In the genomic region with DNA sequence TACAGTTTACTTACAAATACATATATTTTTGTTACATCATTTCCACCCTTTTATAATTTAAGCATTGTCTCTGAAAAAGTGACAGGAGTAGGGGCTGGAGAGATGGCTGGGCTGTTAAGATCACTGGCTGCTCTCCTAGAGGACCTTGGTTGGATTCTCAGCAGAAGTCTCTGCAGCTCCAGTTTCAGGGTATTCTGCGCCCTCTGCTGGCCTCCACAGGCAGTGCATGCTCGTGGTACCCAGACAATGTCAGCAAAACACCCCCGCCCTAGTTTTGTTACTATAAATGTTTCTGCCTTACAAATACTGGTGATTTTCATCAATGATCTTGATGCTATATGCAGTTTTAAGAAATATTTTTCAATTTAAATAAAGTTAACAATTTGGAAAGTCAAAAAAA, we compare ENCODE assay signal across 9 mouse cellular contexts.
DNase-seq lines count a peak whose midpoint lies in the region; ATAC-seq lines count a peak whose summit lies in the region.
"Had no signal": no experiment of that assay in that cellular context is flagged by ENCODE, and none has a peak within 500 bp of the region (broad histone marks: within the 10 kb centered on the region; RNA-seq: fewer than 3 reads in every experiment).

No protein-coding gene starts in this region.

- ATAC-seq in forebrain, embryonic 13.5 days, result no peak
- ATAC-seq in neural tube, embryonic 15.5 days (ENCODE audit: low FRiP score), result no peak
- no peak for ATAC-seq in neural tube, embryonic 11.5 days (ENCODE audit: insufficient read depth, low FRiP score, low TSS enrichment)

- WGBS in forebrain, embryonic 10.5 days, result 52% methylated on average over 3 of the region's 3 CpGs
- WGBS in forebrain, embryonic 13.5 days, result 43% methylated on average over 3 of the region's 3 CpGs
- 44% methylated on average over 3 of the region's 3 CpGs for WGBS in neural tube, embryonic 15.5 days
- 47% methylated on average over 3 of the region's 3 CpGs for WGBS in neural tube, embryonic 11.5 days

- 0 out of 2 replicates have a peak, but pooled peaks cover 5% of the 10 kb centered on the region for H3K4me1 ChIP-seq in forebrain, embryonic 10.5 days
- no peaks in the 10 kb centered on the region for H3K4me1 ChIP-seq in forebrain, embryonic 13.5 days
- no peaks in the 10 kb centered on the region for H3K4me1 ChIP-seq in neural tube, embryonic 15.5 days
- H3K4me1 ChIP-seq in neural tube, embryonic 11.5 days (ENCODE audit: control insufficient read depth, insufficient read depth, low read length), result no peaks in the 10 kb centered on the region

- no peaks in the 10 kb centered on the region for H3K9me3 ChIP-seq in forebrain, embryonic 10.5 days
- H3K9me3 ChIP-seq in forebrain, embryonic 13.5 days (replicated peaks), result 0 out of 2 replicates have a peak, but pooled peaks cover 4% of the 10 kb centered on the region
- H3K9me3 ChIP-seq in neural tube, embryonic 15.5 days (replicated peaks), result no peaks in the 10 kb centered on the region
- no peaks in the 10 kb centered on the region for H3K9me3 ChIP-seq in neural tube, embryonic 11.5 days (ENCODE audit: control insufficient read depth, low read length)

- H3K4me3 ChIP-seq in forebrain, embryonic 10.5 days, result no peak overlapping the region
- H3K4me3 ChIP-seq in forebrain, embryonic 13.5 days, result no peak overlapping the region
- H3K4me3 ChIP-seq in neural tube, embryonic 15.5 days (replicated peaks), result no peak overlapping the region
- no peak overlapping the region for H3K4me3 ChIP-seq in neural tube, embryonic 11.5 days (ENCODE audit: low read depth, low read length)
- H3K4me3 ChIP-seq: heart, embryonic 13.5 days had no signal

- no peaks in the 10 kb centered on the region for H3K36me3 ChIP-seq in forebrain, embryonic 10.5 days (replicated peaks)
- H3K36me3 ChIP-seq in forebrain, embryonic 13.5 days (ENCODE audit: poor library complexity, severe bottlenecking), result no peaks in the 10 kb centered on the region
- H3K36me3 ChIP-seq in neural tube, embryonic 15.5 days, result no peaks in the 10 kb centered on the region
- H3K36me3 ChIP-seq in neural tube, embryonic 11.5 days (ENCODE audit: control insufficient read depth, insufficient read depth, low read length), result no peaks in the 10 kb centered on the region
- H3K36me3 ChIP-seq: heart, embryonic 13.5 days had no signal

- H3K9ac ChIP-seq in forebrain, embryonic 13.5 days, result no peak overlapping the region
- no peak overlapping the region for H3K9ac ChIP-seq in neural tube, embryonic 15.5 days (replicated peaks)
- no peak overlapping the region for H3K9ac ChIP-seq in neural tube, embryonic 11.5 days (ENCODE audit: low read length)
- H3K9ac ChIP-seq: heart, embryonic 13.5 days had no signal

- DNase-seq in forebrain, embryonic 10.5 days (ENCODE audit: extremely low spot score, low spot score), result peak; percentile 29
- peak; percentile 42 for DNase-seq in neural tube, embryonic 10.5 days (ENCODE audit: extremely low spot score, low spot score)
- DNase-seq in embryo, embryonic 11 days, result peak; percentile 39
- peak; percentile 39 for DNase-seq in neural tube, embryonic 11.5 days (ENCODE audit: low spot score)
- no peak for DNase-seq in frontal cortex, postnatal 10 days (ENCODE audit: low spot score in 2 of 2)
- no peak for DNase-seq in gastrocnemius, postnatal 4 days (ENCODE audit: low spot score in 2 of 2)

- no peak overlapping the region for H3K27ac ChIP-seq in forebrain, embryonic 10.5 days
- H3K27ac ChIP-seq in forebrain, embryonic 13.5 days, result no peak overlapping the region
- H3K27ac ChIP-seq in neural tube, embryonic 15.5 days (replicated peaks), result no peak overlapping the region
- H3K27ac ChIP-seq in neural tube, embryonic 11.5 days (ENCODE audit: low read depth, low read length), result no peak overlapping the region
- H3K27ac ChIP-seq: heart, embryonic 13.5 days had no signal

- no peaks in the 10 kb centered on the region for H3K27me3 ChIP-seq in forebrain, embryonic 10.5 days (ENCODE audit: poor library complexity, severe bottlenecking)
- H3K27me3 ChIP-seq in forebrain, embryonic 13.5 days, result no peaks in the 10 kb centered on the region
- H3K27me3 ChIP-seq in neural tube, embryonic 15.5 days (replicated peaks), result no peaks in the 10 kb centered on the region
- H3K27me3 ChIP-seq in neural tube, embryonic 11.5 days (ENCODE audit: control insufficient read depth, insufficient read depth, low read length), result no peaks in the 10 kb centered on the region
- H3K27me3 ChIP-seq: heart, embryonic 13.5 days had no signal

- H3K4me2 ChIP-seq in forebrain, embryonic 13.5 days, result no peak overlapping the region
- no peak overlapping the region for H3K4me2 ChIP-seq in neural tube, embryonic 15.5 days
- no peak overlapping the region for H3K4me2 ChIP-seq in neural tube, embryonic 11.5 days (ENCODE audit: low read depth)
- H3K4me2 ChIP-seq: heart, embryonic 13.5 days had no signal

Comparison
In these comparisons a context has a peak if more than half of its experiments do, and no peak if none do; other contexts are left out.
1. DNase-seq: peak in forebrain, embryonic 10.5 days (single experiment), neural tube, embryonic 10.5 days (single experiment), embryo, embryonic 11 days (single experiment) and neural tube, embryonic 11.5 days (single experiment); none in frontal cortex, postnatal 10 days (0 of 2) and gastrocnemius, postnatal 4 days (0 of 2).